Mouse (Mus musculus): ENCODE measurements at regions not wholly inside any gene's neighbourhood (a gene's known extent, or its start where the extent isn't known, plus 50 kb on each side); places are given as distances from the start of the nearest gene placed in this dataset.

GRCm38 (mm10) chr3:50817361-50817760 is 373.9 kb upstream of the Slc7a11 start:
- TF ChIP-seq CTCF (IDR thresholded peaks at IDR 0.05 in 2 of 3, conservative IDR thresholded peaks at IDR 0.05 in 1 of 3; ENCODE audit: control insufficient read depth in 1 of 3, insufficient read depth in 1 of 3, low read depth in 2 of 3, low read length in 3 of 3, poor library complexity in 1 of 3, severe bottlenecking in 1 of 3) (no peak), GATA1 (IDR thresholded peaks at IDR 0.05; ENCODE audit: low read depth, low read length) (no peak), ZMIZ1 (IDR thresholded peaks at IDR 0.05; ENCODE audit: low read depth, low read length) (no peak), NRF1 (IDR thresholded peaks at IDR 0.05; ENCODE audit: insufficient read depth, low read depth, low read length, poor library complexity, severe bottlenecking) (no peak)

Measured in MEL (cell line).